ENCODE assay signal across 23 mouse cellular contexts in genomic region chr8:33076253-33076652, GRCm38 (mm10).
DNase-seq lines count a peak whose midpoint lies in the region; ATAC-seq lines count a peak whose summit lies in the region.
"Had no signal": no experiment of that assay in that cellular context is flagged by ENCODE, and none has a peak within 500 bp of the region (broad histone marks: within the 10 kb centered on the region; RNA-seq: fewer than 3 reads in every experiment).

No protein-coding gene starts in this region.

- H3K27ac ChIP-seq in forebrain, embryonic 12.5 days, result no peak overlapping the region
- H3K27ac ChIP-seq in forebrain, embryonic 10.5 days, result no peak overlapping the region
- no peak overlapping the region for H3K27ac ChIP-seq in midbrain, embryonic 15.5 days
- no peak overlapping the region for H3K27ac ChIP-seq in midbrain, embryonic 14.5 days (replicated peaks; ENCODE audit: low read depth, low read length)
- H3K27ac ChIP-seq: forebrain, embryonic 15.5 days had no signal

- no peak overlapping the region for H3K4me3 ChIP-seq in forebrain, embryonic 12.5 days (replicated peaks)
- H3K4me3 ChIP-seq in forebrain, embryonic 10.5 days, result no peak overlapping the region
- no peak overlapping the region for H3K4me3 ChIP-seq in midbrain, embryonic 15.5 days
- H3K4me3 ChIP-seq in midbrain, embryonic 14.5 days (replicated peaks; ENCODE audit: low read depth, low read length), result no peak overlapping the region
- H3K4me3 ChIP-seq: embryonic facial prominence, embryonic 12.5 days; forebrain, embryonic 13.5 days; forebrain, embryonic 15.5 days had no signal

- no peak for DNase-seq in forebrain, embryonic 10.5 days (ENCODE audit: extremely low spot score, low spot score)
- no peak for DNase-seq in midbrain, embryonic 14.5 days
- peak; percentile 48 for DNase-seq in A20 (ENCODE audit: low read depth, low spot score)
- DNase-seq in thymus, postnatal 14 days, result no peak
- DNase-seq: adrenal gland, adult 8-10 months; adrenal gland, postnatal 14 days; adrenal gland, postnatal 36 days; B cell, adult 2 months; cerebellum, adult 11-12 months; cerebellum, adult 2 months; cerebellum, adult 9-10 months; cerebellum, postnatal 25 days; forebrain, postnatal 0 days had no signal

- H3K4me2 ChIP-seq in forebrain, embryonic 12.5 days, result no peak overlapping the region
- no peak overlapping the region for H3K4me2 ChIP-seq in midbrain, embryonic 15.5 days
- no peak overlapping the region for H3K4me2 ChIP-seq in midbrain, embryonic 14.5 days (ENCODE audit: low read length)
- H3K4me2 ChIP-seq: embryonic facial prominence, embryonic 12.5 days; forebrain, embryonic 13.5 days; forebrain, embryonic 15.5 days had no signal

- WGBS in forebrain, embryonic 12.5 days, result 82% methylated on average over 6 of the region's 6 CpGs
- 84% methylated on average over 6 of the region's 6 CpGs for WGBS in forebrain, embryonic 10.5 days
- WGBS in midbrain, embryonic 15.5 days, result 75% methylated on average over 6 of the region's 6 CpGs
- WGBS in midbrain, embryonic 14.5 days, result 84% methylated on average over 6 of the region's 6 CpGs

- ATAC-seq in forebrain, embryonic 12.5 days (ENCODE audit: low FRiP score), result 0 out of 2 replicates have a peak, but pooled peaks have one; percentile 52
- ATAC-seq in midbrain, embryonic 15.5 days (replicated peaks), result 0 out of 2 replicates have a peak, but pooled peaks have one; percentile 27
- no peak for ATAC-seq in midbrain, embryonic 14.5 days (ENCODE audit: low FRiP score, low TSS enrichment)
- ATAC-seq: activated CD4-positive, CD25-positive, alpha-beta regulatory T cell, adult 4 months; CD4-positive, CD25-positive, alpha-beta regulatory T cell, adult 4 months; forebrain, embryonic 13.5 days; forebrain, embryonic 15.5 days; forebrain, postnatal 0 days; Patski had no signal

- H3K9me3 ChIP-seq in forebrain, embryonic 12.5 days, result no peaks in the 10 kb centered on the region
- H3K9me3 ChIP-seq in forebrain, embryonic 10.5 days, result no peaks in the 10 kb centered on the region
- no peaks in the 10 kb centered on the region for H3K9me3 ChIP-seq in midbrain, embryonic 15.5 days
- no peaks in the 10 kb centered on the region for H3K9me3 ChIP-seq in midbrain, embryonic 14.5 days (ENCODE audit: control insufficient read depth, low read length)
- H3K9me3 ChIP-seq: embryonic facial prominence, embryonic 12.5 days; forebrain, embryonic 13.5 days; forebrain, embryonic 15.5 days; G1E had no signal

- H3K36me3 ChIP-seq in forebrain, embryonic 12.5 days (replicated peaks), result no peaks in the 10 kb centered on the region
- H3K36me3 ChIP-seq in forebrain, embryonic 10.5 days (replicated peaks), result no peaks in the 10 kb centered on the region
- no peaks in the 10 kb centered on the region for H3K36me3 ChIP-seq in midbrain, embryonic 15.5 days (replicated peaks)
- no peaks in the 10 kb centered on the region for H3K36me3 ChIP-seq in midbrain, embryonic 14.5 days (ENCODE audit: control insufficient read depth, insufficient read depth, low read length)
- H3K36me3 ChIP-seq: embryonic facial prominence, embryonic 12.5 days; forebrain, embryonic 15.5 days; G1E had no signal

- no peaks in the 10 kb centered on the region for H3K27me3 ChIP-seq in forebrain, embryonic 12.5 days
- no peaks in the 10 kb centered on the region for H3K27me3 ChIP-seq in forebrain, embryonic 10.5 days (ENCODE audit: poor library complexity, severe bottlenecking)
- H3K27me3 ChIP-seq in midbrain, embryonic 15.5 days (replicated peaks), result no peaks in the 10 kb centered on the region
- no peaks in the 10 kb centered on the region for H3K27me3 ChIP-seq in midbrain, embryonic 14.5 days (ENCODE audit: control insufficient read depth, insufficient read depth, low read length)
- H3K27me3 ChIP-seq: CH12.LX; embryonic facial prominence, embryonic 12.5 days; forebrain, embryonic 13.5 days; forebrain, embryonic 15.5 days; Patski had no signal

- H3K4me1 ChIP-seq in forebrain, embryonic 12.5 days, result peaks cover 16% of the 10 kb centered on the region
- H3K4me1 ChIP-seq in forebrain, embryonic 10.5 days, result peaks cover 7% of the 10 kb centered on the region; the same call in 1 of the 2 replicates
- H3K4me1 ChIP-seq in midbrain, embryonic 15.5 days, result 0 out of 2 replicates have a peak, but pooled peaks cover 3% of the 10 kb centered on the region
- H3K4me1 ChIP-seq in midbrain, embryonic 14.5 days (ENCODE audit: control insufficient read depth, insufficient read depth, low read length), result no peaks in the 10 kb centered on the region

- no peak overlapping the region for H3K9ac ChIP-seq in forebrain, embryonic 12.5 days
- no peak overlapping the region for H3K9ac ChIP-seq in midbrain, embryonic 15.5 days
- H3K9ac ChIP-seq in midbrain, embryonic 14.5 days (replicated peaks; ENCODE audit: low read length), result no peak overlapping the region
- H3K9ac ChIP-seq: embryonic facial prominence, embryonic 12.5 days; forebrain, embryonic 13.5 days; forebrain, embryonic 15.5 days; forebrain, postnatal 0 days had no signal
